Mouse (Mus musculus) heart, embryonic 14.5 days (tissue): ENCODE measurements around the gene Pigs. TPM values are rescaled to one million over a fixed set of nuclear protein-coding genes. Genes with fewer than 3 reads are reported as not detected.

Experiments used
- ATAC-seq: fragments of 200-750 bp; cut with Nextera tagmentation; 2 replicates; pipeline ENCODE4 v1.8.0; 2017; ENCODE audit warnings: low read depth, moderate TSS enrichment; ENCODE audit not compliant: insufficient number of reproducible peaks, insufficient read depth, low FRiP score
- H3K27ac ChIP-seq, 2 experiments: fragments of 200-500 bp in 1 of 2; fragments of 300-500 bp in 1 of 2; sonication (generic) in 1 of 2; replicated peaks in 1 of 2; 2 replicates each; pipeline ENCODE4 v1.5.1; 2012 to 2014; ENCODE audit warnings: low read depth in 2 of 2, low read length in 2 of 2, control low read depth in 1 of 2, mild to moderate bottlenecking in 1 of 2, mixed read lengths in 1 of 2; ENCODE audit not compliant: control insufficient read depth in 1 of 2, insufficient read depth in 1 of 2
- H3K27me3 ChIP-seq: fragments of 300-500 bp; sonication (generic); 2 replicates; pipeline ENCODE4 v1.6.1; 2014; ENCODE audit warnings: mild to moderate bottlenecking, low read length, control low read depth; ENCODE audit not compliant: control insufficient read depth, insufficient read depth
- H3K36me3 ChIP-seq: fragments of 300-500 bp; sonication (generic); 2 replicates; pipeline ENCODE4 v1.6.1; 2014; ENCODE audit warnings: mild to moderate bottlenecking, control low read depth, low read length, mixed read lengths; ENCODE audit not compliant: control insufficient read depth, insufficient read depth
- H3K4me1 ChIP-seq, 2 experiments: fragments of 200-500 bp in 1 of 2; fragments of 300-500 bp in 1 of 2; sonication (generic) in 1 of 2; 2 replicates each; pipeline ENCODE4 v1.6.1; 2012 to 2014; ENCODE audit warnings: low read length in 2 of 2, control low read depth in 1 of 2, mixed read lengths in 1 of 2; ENCODE audit not compliant: control insufficient read depth in 2 of 2, insufficient read depth in 2 of 2
- H3K4me2 ChIP-seq: fragments of 300-500 bp; sonication (generic); 2 replicates; pipeline ENCODE4 v1.6.1; 2014; ENCODE audit warnings: mild to moderate bottlenecking, low read length
- H3K4me3 ChIP-seq, 2 experiments: fragments of 200-500 bp in 1 of 2; fragments of 300-500 bp in 1 of 2; sonication (generic) in 1 of 2; 2 replicates each; pipeline ENCODE4 v1.5.1; 2012 to 2014; ENCODE audit warnings: low read length in 2 of 2, mild to moderate bottlenecking in 2 of 2, control low read depth in 1 of 2, low read depth in 1 of 2, moderate library complexity in 1 of 2; ENCODE audit not compliant: control insufficient read depth in 1 of 2, insufficient read depth in 1 of 2
- H3K9ac ChIP-seq: fragments of 300-500 bp; sonication (generic); 2 replicates; pipeline ENCODE4 v1.6.1; 2014; ENCODE audit warnings: mild to moderate bottlenecking, low read length
- H3K9me3 ChIP-seq: fragments of 300-500 bp; sonication (generic); 2 replicates; pipeline ENCODE4 v1.6.1; 2016; ENCODE audit warnings: low read length, control low read depth; ENCODE audit not compliant: control insufficient read depth
- WGBS: fragments of 180-500 bp; shearing (Covaris S2); extraction: QIAGEN DNeasy Blood & Tissue Kit; methylation state at CpG from one replicate; pipeline ENCODE4 v1.1.7; 2014; 5-methylcytosine and 5-hydroxymethylcytosine counted together
- polyA plus RNA-seq: library from polyadenylated mRNA; unstranded; fragments of >200 nt; fragmentation: Nextera tagmentation; extraction: Ambion mirVana; gene quantifications from 2 replicates; pipeline ENCODE4 v1.2.1, GENCODE M21; 2014

Gene Pigs
- polyA plus RNA-seq, 1 experiment from 2014 or later, result 55.7 TPM

DNA sequence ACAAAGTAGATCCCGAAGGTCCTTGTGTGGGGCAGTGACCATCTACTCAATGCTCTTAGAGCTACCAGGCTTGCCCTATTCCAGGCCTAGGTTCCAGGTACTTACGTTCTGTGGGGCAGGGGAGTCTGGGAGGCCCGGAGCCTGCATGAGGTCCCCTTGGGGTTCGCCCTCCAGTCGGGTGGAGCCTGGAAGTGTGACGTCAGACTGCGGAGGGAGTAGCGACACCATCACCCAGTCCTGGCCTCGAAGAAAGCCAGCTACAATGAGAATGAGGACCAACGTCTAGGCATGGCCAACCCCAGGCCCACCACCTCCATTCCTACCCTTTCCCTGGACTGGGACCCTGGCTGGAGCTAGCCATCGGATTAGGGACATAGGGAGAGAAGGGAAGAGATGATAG lies 43.5 kb downstream of the Pigs start:
- H3K36me3 ChIP-seq, result no peaks in the 10 kb centered on the region
- H3K4me1 ChIP-seq, result no peaks in the 10 kb centered on the region; a peak in 1 of 4 replicates
- H3K4me2 ChIP-seq, result no peak overlapping the region
- ATAC-seq, result no peak
- no peaks in the 10 kb centered on the region for H3K9me3 ChIP-seq
- H3K27ac ChIP-seq, result no peak overlapping the region
- no peak overlapping the region for H3K9ac ChIP-seq
- H3K27me3 ChIP-seq, result no peaks in the 10 kb centered on the region
- 82% methylated on average over 11 of the region's 11 CpGs for WGBS
- H3K4me3 ChIP-seq, result no peak overlapping the region

DNA sequence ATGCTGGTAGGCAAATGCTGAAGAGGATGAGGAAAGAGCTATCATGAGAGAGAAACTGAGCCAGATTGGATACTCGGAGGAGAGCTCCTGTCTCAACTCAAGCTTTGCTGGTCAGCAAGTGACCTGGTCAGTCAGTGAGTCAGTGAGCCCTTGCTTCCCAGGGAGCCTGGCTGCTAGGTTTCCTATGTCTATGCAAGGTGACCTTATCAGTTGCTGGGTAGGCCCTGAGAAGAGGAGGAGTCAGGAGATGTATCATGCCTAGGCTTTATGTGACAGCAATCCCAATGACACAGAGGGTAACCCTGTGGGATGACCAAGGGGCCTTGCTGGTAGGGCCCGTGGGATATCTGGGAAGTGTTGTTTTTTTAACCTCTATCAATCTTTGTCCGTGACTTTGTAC lies 44.0 kb downstream of the Pigs start:
- Histone ChIP-seq H3K9ac (no peak overlapping the region), H3K4me2 (no peak overlapping the region), H3K27me3 (no peaks in the 10 kb centered on the region), H3K9me3 (no peaks in the 10 kb centered on the region), H3K27ac (no peak overlapping the region), H3K4me1 (no peaks in the 10 kb centered on the region; a peak in 1 of 4 replicates), H3K4me3 (no peak overlapping the region), H3K36me3 (no peaks in the 10 kb centered on the region)
- 57% methylated on average over 3 of the region's 3 CpGs for WGBS
- no peak for ATAC-seq

DNA sequence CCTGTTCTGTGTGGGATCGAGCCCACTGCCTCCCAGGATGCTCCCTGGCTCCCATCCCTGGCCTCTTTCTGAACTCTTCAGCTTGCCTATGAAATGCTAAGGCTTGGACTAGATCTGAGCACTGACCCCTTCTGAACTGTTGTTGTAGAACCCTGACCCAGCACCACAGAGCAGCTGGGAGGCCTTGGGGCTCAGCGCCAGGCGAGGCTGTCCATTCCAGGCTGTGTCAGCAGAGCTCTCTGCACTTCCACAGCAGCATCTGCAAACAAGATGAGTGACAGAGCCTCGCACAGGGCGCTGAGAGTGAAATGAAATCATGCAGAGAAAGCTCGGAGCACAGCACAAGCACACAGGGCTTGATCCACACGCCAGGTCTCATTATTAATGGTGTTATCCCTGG lies 44.4 kb downstream of the Pigs start:
- no peak for ATAC-seq
- no peaks in the 10 kb centered on the region for H3K27me3 ChIP-seq
- no peaks in the 10 kb centered on the region for H3K9me3 ChIP-seq
- H3K4me3 ChIP-seq, result no peak overlapping the region
- no peak overlapping the region for H3K4me2 ChIP-seq
- H3K4me1 ChIP-seq, result no peaks in the 10 kb centered on the region; a peak in 1 of 4 replicates
- no peak overlapping the region for H3K27ac ChIP-seq
- no peaks in the 10 kb centered on the region for H3K36me3 ChIP-seq
- 64% methylated on average over 7 of the region's 7 CpGs for WGBS
- H3K9ac ChIP-seq, result no peak overlapping the region

DNA sequence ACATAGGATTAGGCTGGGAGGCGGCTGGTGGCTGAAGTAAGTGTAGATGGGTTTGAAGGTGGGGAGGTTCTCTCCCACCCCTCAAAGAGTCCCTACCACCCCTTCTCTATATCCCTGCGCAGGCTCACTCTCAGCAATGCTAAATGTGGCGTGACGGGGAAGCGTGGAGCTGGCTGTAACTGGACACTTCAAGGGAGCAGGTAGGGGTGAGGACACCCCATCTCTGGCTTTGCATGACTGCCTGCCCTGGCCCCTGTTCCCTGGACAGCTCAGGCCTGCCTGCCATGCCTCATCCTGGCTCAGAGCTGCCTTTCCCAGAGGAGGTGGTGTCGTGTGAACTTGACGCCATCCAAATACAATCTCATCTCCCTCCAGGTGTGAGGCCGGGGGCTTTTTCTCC lies 45.9 kb downstream of the Pigs start:
- Histone ChIP-seq H3K36me3 (no peaks in the 10 kb centered on the region), H3K9me3 (no peaks in the 10 kb centered on the region), H3K4me2 (no peak overlapping the region), H3K9ac (no peak overlapping the region), H3K4me3 (no peak overlapping the region), H3K27me3 (no peaks in the 10 kb centered on the region; the same call in 1 of the 2 replicates), H3K4me1 (no peaks in the 10 kb centered on the region; a peak in 1 of 4 replicates), H3K27ac (no peak overlapping the region)
- no peak; the same call in 1 of the 2 replicates for ATAC-seq
- 76% methylated on average over 8 of the region's 8 CpGs for WGBS

DNA sequence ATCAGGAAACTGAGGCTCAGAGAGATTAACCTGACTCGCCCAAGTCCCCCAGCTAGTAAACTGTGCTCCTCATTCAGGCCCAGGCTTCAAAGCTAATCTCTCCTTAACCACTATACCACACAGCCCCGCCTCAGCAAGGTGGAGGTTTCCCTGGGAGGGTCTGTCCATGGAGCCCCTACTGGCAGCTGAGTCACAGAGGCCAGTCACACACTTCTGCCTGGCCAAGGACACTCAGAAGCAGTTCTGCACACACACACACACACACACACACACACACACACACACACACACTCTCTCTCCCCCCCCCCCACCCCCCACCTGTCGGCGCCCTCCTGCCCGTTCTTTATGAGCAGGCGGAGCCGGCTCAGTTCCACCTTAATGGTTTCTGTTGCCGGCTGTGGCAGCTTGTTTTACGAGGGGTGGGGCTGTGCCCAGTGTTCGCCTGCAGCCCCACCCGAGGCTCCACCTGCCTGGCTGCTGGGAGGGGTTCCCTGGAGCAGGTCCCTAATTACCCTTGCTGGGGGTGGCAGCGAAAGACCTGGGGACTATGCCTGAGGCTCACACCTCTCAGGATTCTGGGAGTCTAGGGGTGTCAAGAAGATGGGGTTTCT lies 49.4 kb downstream of the Pigs start:
- Histone ChIP-seq H3K4me1 (no peaks in the 10 kb centered on the region), H3K9ac (no peak overlapping the region), H3K27me3 (peaks cover 3% of the 10 kb centered on the region), H3K36me3 (no peaks in the 10 kb centered on the region), H3K27ac (no peak overlapping the region), H3K9me3 (no peaks in the 10 kb centered on the region), H3K4me3 (no peak overlapping the region), H3K4me2 (no peak overlapping the region)
- WGBS, result 50% methylated on average over 11 of the region's 12 CpGs
- no peak for ATAC-seq

DNA sequence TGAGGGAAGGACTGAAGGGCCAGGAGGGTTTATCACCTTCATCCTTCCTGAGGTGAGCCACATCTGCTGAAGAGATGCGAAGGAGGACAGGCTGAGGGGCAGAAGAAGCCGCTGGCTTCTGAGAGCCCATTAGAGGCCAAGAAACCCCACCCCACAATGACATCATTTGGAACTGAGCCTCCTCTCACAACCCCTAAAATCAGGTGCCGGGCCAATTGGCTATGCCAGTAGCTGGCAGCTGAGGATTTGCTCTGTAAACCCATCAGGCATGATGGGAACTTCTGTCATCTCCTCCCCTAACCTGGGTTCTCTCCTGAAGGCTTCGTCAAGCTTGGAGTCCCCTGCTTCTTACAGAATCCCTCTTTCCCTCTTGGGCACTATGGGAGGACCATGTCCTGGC lies 52.1 kb downstream of the Pigs start:
- 67% methylated on average over 4 of the region's 4 CpGs for WGBS
- Histone ChIP-seq H3K4me2 (no peak overlapping the region), H3K27me3 (peaks cover 6% of the 10 kb centered on the region)

DNA sequence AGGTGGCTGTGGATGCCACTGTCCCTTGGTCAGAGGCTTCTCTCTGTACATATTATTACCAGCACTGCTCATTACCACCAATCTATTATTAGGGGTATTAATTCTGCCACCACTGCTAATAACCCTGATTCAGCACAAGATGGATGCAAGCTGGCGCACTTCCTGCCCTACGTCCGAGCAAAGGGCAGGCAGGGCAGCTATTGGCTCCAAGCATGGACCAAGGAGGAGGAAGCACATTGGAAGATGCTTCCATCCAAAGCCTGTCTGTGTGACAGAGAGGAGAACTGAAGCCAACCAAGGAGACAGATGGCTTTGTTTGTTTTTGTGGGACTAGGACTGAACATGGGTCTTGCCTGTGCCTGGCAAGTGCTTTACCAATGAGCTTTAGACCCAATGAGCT lies 52.8 kb downstream of the Pigs start:
- no peak overlapping the region for H3K9ac ChIP-seq
- peaks cover 6% of the 10 kb centered on the region for H3K27me3 ChIP-seq
- WGBS, result 66% methylated on average over 3 of the region's 3 CpGs
- H3K4me1 ChIP-seq, result no peaks in the 10 kb centered on the region
- no peak overlapping the region for H3K4me2 ChIP-seq
- no peak overlapping the region for H3K4me3 ChIP-seq
- H3K27ac ChIP-seq, result no peak overlapping the region
- ATAC-seq, result no peak
- no peaks in the 10 kb centered on the region for H3K9me3 ChIP-seq
- no peaks in the 10 kb centered on the region for H3K36me3 ChIP-seq

More for the DNA sequence above, 52.1 kb downstream of the Pigs start:
- Histone ChIP-seq H3K36me3 (no peaks in the 10 kb centered on the region), H3K4me3 (no peak overlapping the region), H3K9me3 (no peaks in the 10 kb centered on the region), H3K4me1 (no peaks in the 10 kb centered on the region), H3K9ac (no peak overlapping the region), H3K27ac (no peak overlapping the region)
- no peak for ATAC-seq

DNA sequence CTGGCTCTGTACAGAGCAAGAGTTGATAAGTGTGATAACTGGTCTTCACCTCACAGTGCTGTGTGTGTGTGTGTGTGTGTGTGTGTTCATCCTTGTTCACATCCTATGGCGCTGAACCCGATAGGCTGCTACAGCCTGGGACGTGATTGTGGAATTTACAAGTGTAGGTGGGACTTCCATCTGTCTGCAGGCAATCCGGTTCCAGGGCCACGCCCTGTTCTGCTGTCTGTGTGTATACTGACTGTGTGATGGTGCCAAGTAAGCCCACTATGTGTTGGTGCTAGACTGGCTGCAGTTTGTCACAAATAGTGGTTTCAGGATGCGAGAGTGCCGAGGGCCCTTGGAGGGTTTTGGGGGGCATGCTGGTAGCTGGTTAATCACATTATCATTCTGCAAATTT lies 54.1 kb downstream of the Pigs start:
- H3K9ac ChIP-seq, result no peak overlapping the region
- H3K27ac ChIP-seq, result no peak overlapping the region
- no peaks in the 10 kb centered on the region for H3K9me3 ChIP-seq
- H3K36me3 ChIP-seq, result no peaks in the 10 kb centered on the region
- H3K4me2 ChIP-seq, result no peak overlapping the region
- WGBS, result 71% methylated on average over 7 of the region's 7 CpGs
- ATAC-seq, result no peak
- H3K4me1 ChIP-seq, result no peaks in the 10 kb centered on the region
- H3K4me3 ChIP-seq, result no peak overlapping the region
- peaks cover 6% of the 10 kb centered on the region for H3K27me3 ChIP-seq
